Mouse (Mus musculus) kidney, adult 9 months (tissue): ENCODE data around the gene Hoxd9.

Source experiments
- DNase-seq: peaks from one replicate; pipeline ENCODE4 v3.0.0; 2022

Hoxd9 gene

GRCm38 (mm10) chr2:74714881-74715280, 17.4 kb downstream of the Hoxd9 start:
- DNase-seq = no peak

- DNase-seq = peak; percentile 93
These were observed 18.1 kb downstream of the Hoxd9 start for GRCm38 (mm10) chr2:74715504-74716241.

- DNase-seq = no peak
These were observed 22.9 kb downstream of the Hoxd9 start for GRCm38 (mm10) chr2:74720384-74720783.

- DNase-seq = no peak
These were observed 23.5 kb downstream of the Hoxd9 start for GRCm38 (mm10) chr2:74720955-74721491.

- no peak for DNase-seq
These were observed 24.4 kb downstream of the Hoxd9 start for GRCm38 (mm10) chr2:74721882-74722281.

GRCm38 (mm10) chr2:74722949-74723348, 25.4 kb downstream of the Hoxd9 start:
- DNase-seq = no peak

GRCm38 (mm10) chr2:74724244-74725015, 26.9 kb downstream of the Hoxd9 start:
- peak; percentile 83 for DNase-seq

GRCm38 (mm10) chr2:74725171-74725570, 27.6 kb downstream of the Hoxd9 start:
- DNase-seq = no peak

- peak; percentile 91 for DNase-seq
These were observed 29.0 kb downstream of the Hoxd9 start, which contains the start of gene Gm28230 for GRCm38 (mm10) chr2:74726551-74726950. Gene Gm28230, plus strand, starts transcription at chr2:74726728.

GRCm38 (mm10) chr2:74726973-74727639, 29.6 kb downstream of the Hoxd9 start:
- DNase-seq = no peak

GRCm38 (mm10) chr2:74727640-74728302, 30.2 kb downstream of the Hoxd9 start:
- DNase-seq = no peak

- no peak for DNase-seq
These were observed 30.8 kb downstream of the Hoxd9 start for GRCm38 (mm10) chr2:74728303-74728680.

- no peak for DNase-seq
These were observed 32.8 kb downstream of the Hoxd9 start for GRCm38 (mm10) chr2:74730331-74730730.

GRCm38 (mm10) chr2:74731055-74731454, 33.5 kb downstream of the Hoxd9 start:
- no peak for DNase-seq

GRCm38 (mm10) chr2:74731799-74732512, 34.4 kb downstream of the Hoxd9 start:
- no peak for DNase-seq

GRCm38 (mm10) chr2:74732513-74733316, 35.2 kb downstream of the Hoxd9 start:
- no peak for DNase-seq

GRCm38 (mm10) chr2:74733317-74733661, 35.8 kb downstream of the Hoxd9 start:
- DNase-seq = no peak

GRCm38 (mm10) chr2:74733765-74734164, 36.2 kb downstream of the Hoxd9 start:
- no peak for DNase-seq

GRCm38 (mm10) chr2:74734451-74734850, 36.9 kb downstream of the Hoxd9 start:
- no peak for DNase-seq

- DNase-seq = no peak
These were observed 37.7 kb downstream of the Hoxd9 start for GRCm38 (mm10) chr2:74734996-74735811.
